Mouse (Mus musculus) forebrain, postnatal 0 days (tissue): Measurements from ENCODE around the gene Trim62. TPM values are rescaled to one million over a fixed set of nuclear protein-coding genes. Genes with fewer than 3 reads are reported as not detected.
A peak's percentile ranks its signal among the peaks of the same experiment; 100 is the strongest.

Source experiments
- ATAC-seq: fragments of 200-750 bp; cut with Nextera tagmentation; 2 replicates; pipeline ENCODE4 v1.8.0; 2017; ENCODE audit warnings: mild to moderate bottlenecking, moderate library complexity
- DNase-seq: peaks from one replicate; pipeline ENCODE4 v3.0.0-alpha.2; 2015
- H3K27ac ChIP-seq: fragments of 300-500 bp; sonication (generic); 2 replicates; pipeline ENCODE4 v1.5.1; 2014; ENCODE audit warnings: low read depth, mild to moderate bottlenecking, antibody characterized with exemption, low read length, moderate library complexity, mixed read lengths
- H3K27me3 ChIP-seq: fragments of 300-500 bp; sonication (generic); 2 replicates; pipeline ENCODE4 v1.6.1; 2014; ENCODE audit warnings: mild to moderate bottlenecking, low read length, mixed read lengths; ENCODE audit not compliant: insufficient read depth
- H3K36me3 ChIP-seq: fragments of 300-500 bp; sonication (generic); 2 replicates; pipeline ENCODE4 v1.6.1; 2014; ENCODE audit warnings: mild to moderate bottlenecking, moderate library complexity; ENCODE audit not compliant: insufficient read depth
- H3K4me1 ChIP-seq: fragments of 300-500 bp; sonication (generic); 2 replicates; pipeline ENCODE4 v1.6.1; 2014; ENCODE audit warnings: antibody characterized with exemption; ENCODE audit not compliant: insufficient read depth
- H3K4me2 ChIP-seq: fragments of 300-500 bp; sonication (generic); 2 replicates; pipeline ENCODE4 v1.6.1; 2014; ENCODE audit warnings: low read depth, mild to moderate bottlenecking, moderate library complexity
- H3K4me3 ChIP-seq: fragments of 300-500 bp; sonication (generic); 2 replicates; pipeline ENCODE4 v1.5.1; 2014; ENCODE audit warnings: low read depth, low read length, mixed read lengths
- H3K9ac ChIP-seq: fragments of 300-500 bp; sonication (generic); 2 replicates; pipeline ENCODE4 v1.6.1; 2014; ENCODE audit warnings: mild to moderate bottlenecking
- H3K9me3 ChIP-seq: fragments of 300-500 bp; sonication (generic); 2 replicates; pipeline ENCODE4 v1.6.1; 2016; ENCODE audit warnings: low read length
- CTCF ChIP-seq: sonication (generic); IDR thresholded peaks from 2 replicates; pipeline ENCODE4 v1.5.1; 2016; ENCODE audit warnings: antibody characterized with exemption, control low read depth, low read depth
- WGBS: fragments of 180-500 bp; shearing (Covaris S2); extraction: QIAGEN DNeasy Blood & Tissue Kit; methylation state at CpG from one replicate; pipeline ENCODE4 v1.1.7; 2014; 5-methylcytosine and 5-hydroxymethylcytosine counted together
- polyA plus RNA-seq: library from polyadenylated mRNA; unstranded; fragments of >200 nt; fragmentation: Nextera tagmentation; extraction: Ambion mirVana; gene quantifications from 2 replicates; pipeline ENCODE4 v1.2.1, GENCODE M21; 2015
- total RNA-seq: library from RNA; depleted of rRNA; stranded (reverse); fragments of >200 nt; gene quantifications from 2 replicates; pipeline ENCODE4 v1.2.3, GENCODE M21; 2014

Trim62 gene
- total and polyA plus RNA-seq, 2 experiments from 2014 or later: 15.7 to 20.4 TPM

GRCm38 (mm10) chr4:128906757-128907156 is 23.4 kb downstream of the Trim62 start:
- WGBS: 74% methylated on average over 8 of the region's 8 CpGs
- ATAC-seq (no peak), DNase-seq (no peak)
- H3K9me3 ChIP-seq: no peaks in the 10 kb centered on the region
- peaks cover 26% of the 10 kb centered on the region for H3K36me3 ChIP-seq
- TF ChIP-seq CTCF: no peak
- no peak overlapping the region for H3K4me2 ChIP-seq
- no peak overlapping the region for H3K4me3 ChIP-seq
- no peaks in the 10 kb centered on the region for H3K27me3 ChIP-seq
- H3K4me1 ChIP-seq: no peaks in the 10 kb centered on the region
- H3K27ac ChIP-seq: no peak overlapping the region
- no peak overlapping the region for H3K9ac ChIP-seq

- Histone ChIP-seq H3K27me3 (no peaks in the 10 kb centered on the region), H3K9ac (no peak overlapping the region), H3K27ac (no peak overlapping the region), H3K4me1 (no peaks in the 10 kb centered on the region), H3K36me3 (peaks cover 20% of the 10 kb centered on the region), H3K4me3 (no peak overlapping the region), H3K9me3 (no peaks in the 10 kb centered on the region), H3K4me2 (no peak overlapping the region)
- no peak for DNase-seq
- TF ChIP-seq CTCF: no peak
- WGBS: 59% methylated on average over 12 of the region's 12 CpGs
- no peak for ATAC-seq
These were observed 24.0 kb downstream of the Trim62 start for GRCm38 (mm10) chr4:128907238-128907968.

GRCm38 (mm10) chr4:128908586-128909377 is 25.4 kb downstream of the Trim62 start:
- H3K9me3 ChIP-seq: no peaks in the 10 kb centered on the region
- no peaks in the 10 kb centered on the region for H3K27me3 ChIP-seq
- H3K36me3 ChIP-seq: peaks cover 12% of the 10 kb centered on the region
- peak; percentile 84 for TF ChIP-seq CTCF
- no peak overlapping the region for H3K4me3 ChIP-seq
- no peaks in the 10 kb centered on the region for H3K4me1 ChIP-seq
- H3K4me2 ChIP-seq: no peak overlapping the region
- DNase-seq (peak; percentile 78), ATAC-seq (peak; percentile 62)
- no peak overlapping the region for H3K9ac ChIP-seq
- H3K27ac ChIP-seq: no peak overlapping the region
- 63% methylated on average over 24 of the region's 24 CpGs for WGBS

DNA sequence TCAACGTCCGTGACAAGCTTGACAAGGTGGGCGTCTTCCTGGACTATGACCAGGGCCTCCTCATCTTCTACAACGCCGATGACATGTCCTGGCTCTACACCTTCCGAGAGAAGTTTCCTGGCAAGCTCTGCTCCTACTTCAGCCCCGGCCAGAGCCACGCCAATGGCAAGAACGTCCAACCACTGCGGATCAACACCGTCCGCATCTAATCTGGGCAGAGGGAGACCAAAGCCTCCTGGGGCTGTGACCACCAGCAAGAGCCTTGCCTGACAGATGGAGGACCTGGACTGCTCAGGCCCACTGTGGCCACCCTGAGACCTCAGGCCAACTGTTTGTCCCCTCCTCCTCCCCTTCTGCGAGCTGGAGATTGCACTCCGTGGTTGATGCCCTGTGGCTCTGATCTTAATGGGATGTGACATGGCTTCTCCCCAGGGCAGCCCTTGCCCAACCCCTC is 26.0 kb downstream of the Trim62 start:
- H3K27ac ChIP-seq: no peak overlapping the region
- no peak overlapping the region for H3K9ac ChIP-seq
- TF ChIP-seq CTCF: no peak
- H3K27me3 ChIP-seq: no peaks in the 10 kb centered on the region
- ATAC-seq (no peak), DNase-seq (no peak)
- no peaks in the 10 kb centered on the region for H3K9me3 ChIP-seq
- H3K4me3 ChIP-seq: no peak overlapping the region
- WGBS: 86% methylated on average over 14 of the region's 14 CpGs
- H3K36me3 ChIP-seq: peaks cover 12% of the 10 kb centered on the region
- H3K4me1 ChIP-seq: no peaks in the 10 kb centered on the region
- H3K4me2 ChIP-seq: no peak overlapping the region

- H3K27ac ChIP-seq: no peak overlapping the region
- WGBS: 83% methylated on average over 8 of the region's 8 CpGs
- no peak for TF ChIP-seq CTCF
- no peak overlapping the region for H3K9ac ChIP-seq
- H3K4me1 ChIP-seq: no peaks in the 10 kb centered on the region
- no peaks in the 10 kb centered on the region for H3K9me3 ChIP-seq
- no peak overlapping the region for H3K4me3 ChIP-seq
- DNase-seq (no peak), ATAC-seq (no peak)
- H3K36me3 ChIP-seq: peaks cover 12% of the 10 kb centered on the region
- H3K27me3 ChIP-seq: no peaks in the 10 kb centered on the region
- H3K4me2 ChIP-seq: no peak overlapping the region
These were observed 27.1 kb downstream of the Trim62 start for GRCm38 (mm10) chr4:128910276-128911063.

- H3K4me3 ChIP-seq: no peak overlapping the region
- DNase-seq (no peak), ATAC-seq (no peak)
- no peak for TF ChIP-seq CTCF
- no peaks in the 10 kb centered on the region for H3K4me1 ChIP-seq
- no peak overlapping the region for H3K27ac ChIP-seq
- H3K27me3 ChIP-seq: no peaks in the 10 kb centered on the region
- H3K9me3 ChIP-seq: no peaks in the 10 kb centered on the region
- H3K4me2 ChIP-seq: no peak overlapping the region
- peaks cover 12% of the 10 kb centered on the region for H3K36me3 ChIP-seq
- H3K9ac ChIP-seq: no peak overlapping the region
- 92% methylated on average over 10 of the region's 10 CpGs for WGBS
These were observed 28.7 kb downstream of the Trim62 start for GRCm38 (mm10) chr4:128912085-128912484.

GRCm38 (mm10) chr4:128913794-128914193 is 30.4 kb downstream of the Trim62 start:
- no peak for TF ChIP-seq CTCF
- Histone ChIP-seq H3K4me1 (peaks cover 5% of the 10 kb centered on the region; the same call in 1 of the 2 replicates), H3K27me3 (no peaks in the 10 kb centered on the region), H3K36me3 (peaks cover 12% of the 10 kb centered on the region), H3K4me2 (no peak overlapping the region), H3K9ac (no peak overlapping the region), H3K4me3 (no peak overlapping the region), H3K9me3 (no peaks in the 10 kb centered on the region), H3K27ac (no peak overlapping the region)
- ATAC-seq: no peak
- WGBS: 21% methylated on average over 4 of the region's 4 CpGs
- no peak for DNase-seq
